Comparison of ENCODE assay signal across 25 mouse cellular contexts in genomic region chr1:158615202-158615601, GRCm38 (mm10).
"Had no signal": no experiment of that assay in that cellular context is flagged by ENCODE, and none has a peak within 500 bp of the region (broad histone marks: within the 10 kb centered on the region; RNA-seq: fewer than 3 reads in every experiment).

No protein-coding gene starts in this region.

- H3K4me1 ChIP-seq: embryonic facial prominence, embryonic 13.5 days; embryonic facial prominence, embryonic 15.5 days; forebrain, embryonic 12.5 days; forebrain, embryonic 13.5 days; forebrain, embryonic 15.5 days; heart, embryonic 10.5 days had no signal

- H3K4me3 ChIP-seq: embryonic facial prominence, embryonic 10.5 days; embryonic facial prominence, embryonic 12.5 days; embryonic facial prominence, embryonic 13.5 days; embryonic facial prominence, embryonic 15.5 days; erythroblast, embryonic 14.5 days; forebrain, embryonic 10.5 days; forebrain, embryonic 12.5 days; forebrain, embryonic 13.5 days; forebrain, embryonic 15.5 days; gastrocnemius, adult 2 months; heart, adult 2 months; heart, embryonic 10.5 days had no signal

- H3K9me3 ChIP-seq: embryonic facial prominence, embryonic 10.5 days; embryonic facial prominence, embryonic 12.5 days; embryonic facial prominence, embryonic 15.5 days; forebrain, embryonic 10.5 days; forebrain, embryonic 12.5 days; forebrain, embryonic 13.5 days; forebrain, embryonic 15.5 days; heart, embryonic 10.5 days had no signal

- H3K36me3 ChIP-seq: embryonic facial prominence, embryonic 15.5 days; heart, embryonic 10.5 days had no signal

- H3K27ac ChIP-seq: embryonic facial prominence, embryonic 10.5 days; embryonic facial prominence, embryonic 12.5 days; embryonic facial prominence, embryonic 13.5 days; embryonic facial prominence, embryonic 15.5 days; forebrain, embryonic 10.5 days; forebrain, embryonic 12.5 days; forebrain, embryonic 13.5 days; forebrain, embryonic 15.5 days; gastrocnemius, adult 2 months; heart, adult 2 months; heart, embryonic 10.5 days had no signal

- H3K4me2 ChIP-seq: embryonic facial prominence, embryonic 12.5 days; embryonic facial prominence, embryonic 13.5 days; embryonic facial prominence, embryonic 15.5 days; forebrain, embryonic 12.5 days; forebrain, embryonic 13.5 days; forebrain, embryonic 15.5 days had no signal

- H3K27me3 ChIP-seq: embryonic facial prominence, embryonic 12.5 days; embryonic facial prominence, embryonic 13.5 days; embryonic facial prominence, embryonic 15.5 days; forebrain, embryonic 12.5 days; forebrain, embryonic 13.5 days; forebrain, embryonic 15.5 days had no signal

- DNase-seq: cerebellum, adult 9-10 months; cerebellum, adult 9-11 months; cerebellum, postnatal 10 days; cerebellum, postnatal 14 days; cerebellum, postnatal 25 days; cerebellum, postnatal 36 days; embryo, embryonic 11 days; forebrain, postnatal 0 days; gastrocnemius, adult 2 months; gastrocnemius, postnatal 10 days; gastrocnemius, postnatal 14 days; gastrocnemius, postnatal 36 days; heart, adult 11 months; heart, adult 18-20 months; heart, adult 2 months had no signal

- H3K9ac ChIP-seq: embryonic facial prominence, embryonic 12.5 days; embryonic facial prominence, embryonic 13.5 days; embryonic facial prominence, embryonic 15.5 days; forebrain, embryonic 12.5 days; forebrain, embryonic 13.5 days; forebrain, embryonic 15.5 days; forebrain, postnatal 0 days had no signal
